ENCODE assay signal across 9 mouse cellular contexts in the genomic region with DNA sequence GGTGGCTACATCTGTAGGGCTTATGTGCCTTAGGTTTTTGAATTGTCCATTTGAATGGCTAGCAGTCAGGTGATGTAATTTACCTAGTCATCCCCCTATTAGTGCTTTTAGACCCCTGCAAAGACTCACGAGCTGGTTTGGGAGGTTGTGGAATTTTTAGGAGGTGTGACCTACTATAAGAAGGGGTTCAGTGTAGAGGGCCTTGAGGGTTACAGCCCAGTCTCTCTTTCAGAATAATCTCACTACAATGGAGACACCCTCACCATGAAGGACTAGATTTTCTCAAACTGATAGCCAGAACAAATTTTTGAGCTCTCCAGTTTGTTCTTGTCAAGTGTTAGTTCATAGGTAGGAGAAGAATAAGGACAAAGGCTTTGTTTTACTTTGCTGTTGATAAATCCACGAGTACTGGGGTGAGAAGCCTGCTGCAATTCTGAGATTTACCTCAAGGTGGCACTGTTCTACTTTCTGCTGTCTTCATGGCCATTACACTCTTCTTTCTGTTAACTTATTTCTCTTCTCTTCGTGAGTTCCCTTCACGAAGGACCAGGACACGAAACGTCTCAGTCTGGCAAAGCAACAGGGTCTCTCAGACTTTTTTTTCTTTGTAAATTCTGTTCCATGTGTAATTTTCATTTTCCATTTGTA. TPM values are rescaled to one million over a fixed set of nuclear protein-coding genes. Genes with fewer than 3 reads are reported as not detected.
DNase-seq lines count a peak whose midpoint lies in the region; ATAC-seq lines count a peak whose summit lies in the region.
"Had no signal": no experiment of that assay in that cellular context is flagged by ENCODE, and none has a peak within 500 bp of the region (broad histone marks: within the 10 kb centered on the region; RNA-seq: fewer than 3 reads in every experiment).

No protein-coding gene starts in this region.

- H3K4me3 ChIP-seq in heart, embryonic 11.5 days (ENCODE audit: low read depth, low read length), result no peak overlapping the region
- no peak overlapping the region for H3K4me3 ChIP-seq in midbrain, embryonic 10.5 days
- H3K4me3 ChIP-seq: lung, embryonic 15.5 days had no signal

- H3K9me3 ChIP-seq in heart, embryonic 11.5 days (replicated peaks; ENCODE audit: control insufficient read depth, low read length), result no peaks in the 10 kb centered on the region
- H3K9me3 ChIP-seq in midbrain, embryonic 10.5 days (replicated peaks), result no peaks in the 10 kb centered on the region
- H3K9me3 ChIP-seq: lung, embryonic 15.5 days had no signal

- no peak overlapping the region for H3K27ac ChIP-seq in heart, embryonic 11.5 days (ENCODE audit: low read depth, low read length)
- no peak overlapping the region for H3K27ac ChIP-seq in midbrain, embryonic 10.5 days (replicated peaks)
- H3K27ac ChIP-seq: lung, embryonic 15.5 days had no signal

- ATAC-seq in heart, embryonic 11.5 days (replicated peaks; ENCODE audit: insufficient number of reproducible peaks, low FRiP score, low TSS enrichment), result no peak

- H3K9ac ChIP-seq in heart, embryonic 11.5 days (ENCODE audit: low read depth, low read length), result no peak overlapping the region
- H3K9ac ChIP-seq: lung, embryonic 15.5 days had no signal

- H3K36me3 ChIP-seq in heart, embryonic 11.5 days (ENCODE audit: control insufficient read depth, insufficient read depth, low read length), result no peaks in the 10 kb centered on the region
- H3K36me3 ChIP-seq in midbrain, embryonic 10.5 days, result no peaks in the 10 kb centered on the region
- H3K36me3 ChIP-seq: lung, embryonic 15.5 days had no signal

- H3K4me2 ChIP-seq in heart, embryonic 11.5 days, result no peak overlapping the region
- H3K4me2 ChIP-seq: lung, embryonic 15.5 days had no signal

- DNase-seq in heart, adult 18-20 months, result peak; percentile 8 to 54
- DNase-seq in Muller cell, postnatal 12 days (ENCODE audit: inconsistent ontology term), result peak; percentile 40
- peak; percentile 85 to 88 for DNase-seq in cerebellum, postnatal 14 days
- DNase-seq in frontal cortex, postnatal 25 days (ENCODE audit: low spot score in 2 of 2), result peak; percentile 42 to 79
- DNase-seq in layer of hippocampus, adult 9-11 months, result peak; percentile 62
- DNase-seq in midbrain, embryonic 10.5 days (ENCODE audit: low spot score), result peak; percentile 61
- DNase-seq in telencephalon, adult 2 months (ENCODE audit: low read depth, low spot score), result peak; percentile 69

- 53% methylated on average over 6 of the region's 6 CpGs for WGBS in heart, embryonic 11.5 days (ENCODE audit: insufficient replicate concordance)
- WGBS in midbrain, embryonic 10.5 days, result 50% methylated on average over 6 of the region's 6 CpGs

- no peaks in the 10 kb centered on the region for H3K4me1 ChIP-seq in heart, embryonic 11.5 days (ENCODE audit: control insufficient read depth, insufficient read depth, low read length)
- H3K4me1 ChIP-seq in midbrain, embryonic 10.5 days, result no peaks in the 10 kb centered on the region
- H3K4me1 ChIP-seq: lung, embryonic 15.5 days had no signal

- no peaks in the 10 kb centered on the region for H3K27me3 ChIP-seq in heart, embryonic 11.5 days (ENCODE audit: control insufficient read depth, insufficient read depth, low read length)
- H3K27me3 ChIP-seq in midbrain, embryonic 10.5 days (ENCODE audit: low read depth, poor library complexity, severe bottlenecking), result no peaks in the 10 kb centered on the region
- H3K27me3 ChIP-seq: lung, embryonic 15.5 days had no signal

RNA-seq across cellular contexts. Expression of gene Oca2, which starts 52.0 kb away (rescaled TPM):
- total RNA-seq in heart, adult 18-20 months (2021), result not detected
- polyA plus RNA-seq in heart, embryonic 11.5 days (2014; fragmentation: Nextera tagmentation; extraction: Ambion mirVana), result not detected in 2 replicates
- 0.24 and 0.73 TPM in 2 replicates for polyA plus RNA-seq in midbrain, embryonic 10.5 days (2016; fragmentation: Nextera tagmentation; extraction: Ambion mirVana)

Comparison
In these comparisons a context has a peak if more than half of its experiments do, and no peak if none do; other contexts are left out.
1. DNase-seq: peak in every context shown above with its lines; median percentile 86 in cerebellum, postnatal 14 days; 69 in telencephalon, adult 2 months; 62 in layer of hippocampus, adult 9-11 months; 61 in midbrain, embryonic 10.5 days; 60 in frontal cortex, postnatal 25 days; 40 in Muller cell, postnatal 12 days; 31 in heart, adult 18-20 months.